Mouse (Mus musculus): ENCODE data around the gene Gipr.

Gipr gene

DNA sequence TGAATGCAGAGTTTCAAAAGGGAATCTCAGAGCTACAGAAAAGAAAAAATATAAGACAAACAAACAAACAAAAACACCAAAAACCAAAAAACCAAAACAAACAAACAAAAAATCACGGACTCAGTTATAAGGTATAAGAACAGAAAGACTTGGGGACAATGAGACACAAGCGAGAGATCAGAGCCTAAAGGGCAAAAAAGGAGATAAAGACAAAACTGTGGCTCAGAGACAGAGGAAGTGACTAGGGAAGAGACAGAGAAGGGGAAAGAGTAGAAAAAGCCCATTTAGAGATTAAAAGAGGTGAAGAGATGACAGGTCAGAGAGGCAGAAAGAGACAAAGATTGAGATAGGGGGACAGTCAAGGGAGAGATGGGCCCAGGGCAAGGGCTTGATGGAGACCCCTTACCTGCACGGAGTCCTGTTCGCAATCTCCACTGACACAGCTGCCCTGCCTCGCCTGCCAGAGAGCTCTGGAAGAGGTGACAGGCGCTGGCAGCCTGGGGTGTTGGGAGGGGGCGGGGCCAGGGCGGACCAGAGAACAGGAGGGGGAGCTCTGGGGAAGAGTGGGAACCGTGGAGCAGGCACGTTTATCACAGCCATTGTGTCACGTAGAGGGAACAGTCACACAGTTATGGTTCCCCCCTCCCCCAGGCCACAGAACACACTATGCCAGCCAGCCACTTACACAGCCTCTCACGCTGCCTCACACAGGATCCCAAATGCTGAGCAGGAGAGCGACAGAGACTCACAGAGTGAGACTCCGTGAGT lies at the start of gene Gipr:
TSS of gene Gipr (minus strand) at position 472 of the 768 bp plus-strand sequence.
- DNase-seq (ENCODE audit: low spot score): no peak

- DNase-seq (ENCODE audit: low spot score): no peak
These were observed 49.0 kb upstream of the Gipr start for GRCm38 (mm10) chr7:19214940-19215339.

- no peak for DNase-seq (ENCODE audit: low spot score)
These were observed 48.4 kb upstream of the Gipr start for GRCm38 (mm10) chr7:19214369-19214768.

GRCm38 (mm10) chr7:19213385-19213784 lies 47.5 kb upstream of the Gipr start:
- DNase-seq (ENCODE audit: low spot score): no peak

GRCm38 (mm10) chr7:19211996-19212755 lies 46.2 kb upstream of the Gipr start, which contains the start of gene Gpr4:
Gene Gpr4 (plus strand): TSS chr7:19212538.
- DNase-seq (ENCODE audit: low spot score): peak; percentile 68

GRCm38 (mm10) chr7:19211041-19211675 lies 45.2 kb upstream of the Gipr start:
- no peak for DNase-seq (ENCODE audit: low spot score)

GRCm38 (mm10) chr7:19210010-19210409 lies 44.1 kb upstream of the Gipr start:
- peak; percentile 25 for DNase-seq (ENCODE audit: low spot score)

DNA sequence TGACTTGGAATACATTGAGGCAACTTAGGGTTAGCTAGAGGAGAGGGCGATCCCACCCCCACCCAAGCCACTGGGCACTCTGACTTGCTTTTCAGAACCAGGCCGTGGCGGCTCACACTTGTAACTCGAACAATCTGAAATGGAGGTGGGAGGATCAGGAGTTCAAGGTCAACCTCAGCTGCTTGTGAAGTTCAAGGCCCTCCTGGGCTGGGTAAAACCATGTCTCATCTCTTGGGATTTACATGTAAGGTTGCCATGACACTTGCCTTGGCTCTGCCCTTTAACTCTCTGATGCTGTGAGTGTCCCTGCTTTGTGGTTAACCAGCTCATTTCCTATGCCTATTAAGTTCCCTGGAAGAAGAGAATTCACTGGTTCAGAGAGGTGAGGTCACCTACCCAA lies 43.6 kb upstream of the Gipr start:
- no peak for DNase-seq (ENCODE audit: low spot score)

- peak; percentile 86 for DNase-seq (ENCODE audit: low spot score)
These were observed 43.1 kb upstream of the Gipr start for GRCm38 (mm10) chr7:19208944-19209472.

DNA sequence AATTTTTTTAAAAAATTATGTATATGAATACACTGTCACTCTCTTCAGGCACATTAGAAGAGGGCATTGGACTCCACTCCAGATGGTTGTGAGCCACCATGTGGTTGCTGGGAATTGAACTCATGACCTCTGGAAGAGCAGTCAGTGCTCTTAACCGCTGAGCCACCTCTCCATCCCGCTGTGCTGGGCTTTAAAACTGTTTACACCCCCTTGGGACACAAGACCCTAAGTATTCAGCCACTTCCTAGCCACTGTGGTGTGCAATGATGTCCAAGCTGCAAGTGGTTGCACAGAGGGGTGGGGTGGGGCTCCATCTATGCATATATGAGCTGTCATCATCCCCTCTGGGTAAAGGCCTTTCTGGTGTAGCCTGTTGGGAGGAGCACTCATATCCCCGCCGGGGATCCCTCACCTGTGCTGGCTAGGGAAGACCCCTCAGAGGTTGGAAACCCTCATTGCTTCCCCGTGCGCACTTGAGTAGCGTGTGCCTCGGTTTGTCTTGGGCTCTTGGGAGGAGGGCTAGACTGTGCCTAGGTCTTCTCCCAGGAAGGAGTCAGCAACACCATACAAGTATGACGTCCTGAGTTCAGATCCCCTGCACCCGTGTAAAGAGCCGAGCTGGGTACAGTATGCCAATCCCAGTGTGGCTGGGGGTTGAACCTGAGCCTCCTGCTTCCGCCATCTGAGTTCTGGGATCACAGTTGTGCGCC lies 42.4 kb upstream of the Gipr start:
- no peak for DNase-seq (ENCODE audit: low spot score)

DNA sequence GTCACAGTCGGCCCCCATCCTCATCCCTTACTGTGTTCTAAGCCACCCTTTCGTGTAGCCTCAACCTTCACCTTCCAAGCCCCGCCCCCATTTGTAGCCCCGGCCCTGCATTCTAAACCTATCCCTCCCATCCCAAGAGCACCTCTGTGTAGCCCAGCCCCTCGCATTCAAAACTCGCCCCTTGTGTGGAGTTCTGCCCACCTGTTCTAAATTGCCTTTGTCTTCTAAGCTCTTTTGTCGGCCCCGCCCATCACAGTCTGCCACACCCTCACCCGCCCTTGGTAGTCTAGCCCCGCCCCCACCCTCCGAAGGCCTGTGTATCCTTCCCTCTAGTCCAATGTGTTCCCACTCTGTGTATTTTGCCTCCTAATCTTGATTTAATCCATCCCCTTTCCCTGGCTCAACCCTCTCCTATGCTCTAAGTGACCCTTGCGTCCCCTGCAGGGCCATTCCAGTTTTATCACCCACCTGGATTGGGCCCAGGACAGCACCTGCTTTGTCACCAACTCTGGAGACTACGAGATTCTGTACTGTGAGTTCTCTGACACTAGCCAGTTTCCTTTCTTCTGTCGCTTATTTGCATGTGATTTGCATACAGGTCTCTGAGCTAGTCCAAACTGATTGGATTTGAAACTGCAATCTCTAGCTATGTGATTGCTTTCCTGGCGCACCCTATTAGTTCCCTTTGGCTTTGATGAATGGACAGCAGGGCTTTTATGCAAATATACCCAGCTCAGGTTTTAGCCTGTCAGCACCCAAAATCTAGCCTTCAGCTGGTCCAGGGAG lies 36.3 kb upstream of the Gipr start:
- DNase-seq (ENCODE audit: low spot score): no peak

DNA sequence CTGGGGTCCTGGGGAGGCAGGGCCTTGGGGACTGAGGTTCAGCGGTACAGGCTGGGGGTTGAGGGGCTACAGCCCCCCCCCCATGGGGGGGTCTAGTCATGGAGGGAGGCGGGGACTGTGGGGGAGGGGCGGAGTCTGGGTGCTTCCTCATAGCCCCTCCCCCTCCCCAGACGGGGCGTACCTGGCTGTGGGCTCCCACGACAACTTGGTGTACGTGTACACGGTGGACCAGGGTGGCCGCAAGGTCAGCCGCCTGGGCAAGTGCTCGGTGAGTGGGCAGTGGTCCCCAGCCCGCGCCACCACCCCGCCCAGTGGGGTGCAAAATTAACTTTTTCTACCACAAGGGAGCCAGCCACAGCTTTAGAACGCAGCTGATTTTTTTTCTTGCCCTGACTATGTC lies 35.7 kb upstream of the Gipr start:
- no peak for DNase-seq (ENCODE audit: low spot score)

GRCm38 (mm10) chr7:19197985-19198384 lies 32.1 kb upstream of the Gipr start:
- peak; percentile 41 for DNase-seq (ENCODE audit: low spot score)

GRCm38 (mm10) chr7:19196676-19197075 lies 30.7 kb upstream of the Gipr start:
- peak; percentile 66 for DNase-seq (ENCODE audit: low spot score)

DNA sequence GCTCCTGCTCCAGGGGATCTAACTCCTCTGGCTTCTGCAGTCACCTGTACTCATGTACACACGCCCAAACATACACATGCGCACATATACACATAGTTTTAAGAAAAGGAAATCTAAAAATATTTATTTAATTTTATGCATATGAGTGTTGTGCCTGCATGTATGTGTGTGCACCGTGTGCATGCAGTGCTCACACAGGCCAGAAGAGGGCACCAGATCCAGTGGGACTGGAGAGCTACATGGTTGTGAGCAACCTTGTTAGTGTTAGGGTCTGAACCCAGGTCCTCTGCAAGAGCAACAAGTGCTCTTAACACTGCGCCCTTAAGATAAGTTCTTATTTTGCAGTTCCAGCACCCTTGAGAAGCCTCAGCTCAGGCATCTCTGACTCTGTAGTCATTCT lies 28.7 kb upstream of the Gipr start:
- no peak for DNase-seq (ENCODE audit: low spot score)

DNA sequence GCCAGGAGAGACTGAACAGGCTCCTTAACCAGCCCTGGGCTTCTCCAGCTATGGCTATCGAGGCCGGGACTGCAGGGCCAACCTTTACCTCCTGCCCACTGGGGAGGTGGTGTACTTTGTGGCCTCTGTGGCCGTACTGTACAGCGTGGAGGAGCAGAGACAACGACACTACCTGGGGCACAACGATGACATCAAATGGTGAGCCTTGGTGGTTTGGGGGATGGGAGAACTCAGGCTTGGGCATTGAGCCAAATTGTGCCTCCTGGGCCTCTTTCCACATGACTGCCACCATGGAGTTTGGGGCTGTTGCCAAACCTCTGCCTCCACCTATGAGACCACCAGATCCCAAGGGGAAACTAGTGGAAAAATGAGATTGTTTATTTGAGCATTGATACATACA lies 18.8 kb upstream of the Gipr start:
- DNase-seq (ENCODE audit: low spot score): peak; percentile 68

- no peak for DNase-seq (ENCODE audit: low spot score)
These were observed 18.3 kb upstream of the Gipr start for GRCm38 (mm10) chr7:19184250-19184649.

DNA sequence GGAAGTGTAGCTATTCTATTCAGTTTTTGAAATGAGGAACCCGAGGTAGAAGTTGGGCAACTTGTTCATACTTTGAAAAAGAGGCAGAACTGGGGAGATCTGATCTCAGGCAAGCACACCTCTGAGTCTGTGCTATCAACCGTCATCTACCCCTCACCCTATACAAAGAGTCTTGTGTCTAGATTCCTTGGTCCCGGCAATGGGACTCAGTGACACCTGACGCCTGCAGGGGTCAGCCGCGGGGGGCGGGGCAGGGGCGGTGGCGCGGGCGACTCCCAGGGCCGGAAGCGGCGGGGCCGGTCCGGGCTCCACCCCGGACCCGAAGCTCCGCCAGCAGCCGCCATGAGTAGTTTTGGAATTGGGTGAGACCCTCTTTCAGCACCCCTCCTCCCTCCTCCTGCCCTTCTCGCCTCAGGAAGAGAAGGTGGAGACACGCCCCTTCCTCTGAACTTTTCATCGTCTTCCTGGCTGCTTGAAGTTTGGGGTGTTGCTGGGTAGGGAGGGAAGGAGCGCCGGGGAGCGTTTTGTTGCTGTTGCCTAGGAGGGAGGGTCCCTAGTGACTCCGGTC lies 15.0 kb upstream of the Gipr start:
- DNase-seq (ENCODE audit: low spot score): peak; percentile 70

DNA sequence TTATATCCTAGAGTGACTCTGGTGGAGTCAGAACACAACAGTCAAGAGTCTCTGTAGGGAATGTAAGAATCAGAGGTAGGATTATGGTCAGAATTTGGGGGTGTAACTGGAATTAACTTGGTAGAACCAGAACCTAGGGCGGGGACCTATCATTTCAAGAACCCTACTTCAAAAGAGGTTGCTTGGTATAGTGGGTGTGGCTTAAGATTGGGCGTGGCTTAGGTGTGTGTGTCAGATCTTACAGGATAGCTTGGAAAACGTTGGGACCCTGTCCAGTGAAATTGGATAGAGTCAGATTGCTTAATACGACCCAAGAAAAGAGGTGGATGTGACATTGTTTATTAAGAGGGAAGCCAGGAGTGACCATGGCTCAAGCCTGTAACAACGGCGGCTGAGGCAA lies 14.0 kb upstream of the Gipr start:
- no peak for DNase-seq (ENCODE audit: low spot score)

DNA sequence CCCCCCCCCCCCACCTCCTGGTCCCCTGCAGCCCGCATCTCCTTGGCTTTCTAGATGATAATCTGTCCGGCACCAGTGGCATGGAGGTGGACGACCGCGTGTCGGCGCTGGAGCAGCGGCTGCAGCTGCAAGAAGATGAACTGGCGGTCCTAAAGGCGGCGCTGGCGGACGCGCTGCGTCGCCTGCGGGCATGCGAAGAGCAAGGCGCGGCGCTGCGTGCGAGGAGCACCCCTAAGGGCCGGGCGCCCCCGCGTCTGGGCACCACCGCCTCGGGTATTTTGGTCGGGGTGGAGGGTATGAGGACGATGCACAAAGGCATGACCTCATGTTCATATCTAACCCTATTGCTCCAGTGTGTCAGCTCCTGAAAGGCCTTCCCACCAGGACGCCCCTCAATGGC lies 13.2 kb upstream of the Gipr start:
- DNase-seq (ENCODE audit: low spot score): peak; percentile 84

Data from retina, embryonic 14.5 days (tissue).